Mouse (Mus musculus) brain, embryonic 14.5 days (tissue): ENCODE results near the gene Actr2.

ENCODE experiments used
- CTCF ChIP-seq: fragments of 200-500 bp; IDR thresholded peaks from 2 replicates; pipeline ENCODE4 v1.5.1; 2012; ENCODE audit warnings: inconsistent platforms, mild to moderate bottlenecking, moderate library complexity, borderline replicate concordance; ENCODE audit not compliant: insufficient read depth, insufficient read length; ENCODE audit errors: extremely low read depth
- POLR2A ChIP-seq: fragments of 200-500 bp; IDR thresholded peaks from 2 replicates; pipeline ENCODE4 v1.6.1; 2012; ENCODE audit warnings: mild to moderate bottlenecking, inconsistent platforms, borderline replicate concordance; ENCODE audit not compliant: poor library complexity, insufficient read depth, insufficient read length, severe bottlenecking; ENCODE audit errors: extremely low read depth

- TF ChIP-seq CTCF (no peak), POLR2A (no peak)
These were observed 45.2 kb downstream of the Actr2 start for GRCm38 (mm10) chr11:20067521-20067920.
